Comparison of ENCODE assay signal across 8 mouse cellular contexts in the genomic region with DNA sequence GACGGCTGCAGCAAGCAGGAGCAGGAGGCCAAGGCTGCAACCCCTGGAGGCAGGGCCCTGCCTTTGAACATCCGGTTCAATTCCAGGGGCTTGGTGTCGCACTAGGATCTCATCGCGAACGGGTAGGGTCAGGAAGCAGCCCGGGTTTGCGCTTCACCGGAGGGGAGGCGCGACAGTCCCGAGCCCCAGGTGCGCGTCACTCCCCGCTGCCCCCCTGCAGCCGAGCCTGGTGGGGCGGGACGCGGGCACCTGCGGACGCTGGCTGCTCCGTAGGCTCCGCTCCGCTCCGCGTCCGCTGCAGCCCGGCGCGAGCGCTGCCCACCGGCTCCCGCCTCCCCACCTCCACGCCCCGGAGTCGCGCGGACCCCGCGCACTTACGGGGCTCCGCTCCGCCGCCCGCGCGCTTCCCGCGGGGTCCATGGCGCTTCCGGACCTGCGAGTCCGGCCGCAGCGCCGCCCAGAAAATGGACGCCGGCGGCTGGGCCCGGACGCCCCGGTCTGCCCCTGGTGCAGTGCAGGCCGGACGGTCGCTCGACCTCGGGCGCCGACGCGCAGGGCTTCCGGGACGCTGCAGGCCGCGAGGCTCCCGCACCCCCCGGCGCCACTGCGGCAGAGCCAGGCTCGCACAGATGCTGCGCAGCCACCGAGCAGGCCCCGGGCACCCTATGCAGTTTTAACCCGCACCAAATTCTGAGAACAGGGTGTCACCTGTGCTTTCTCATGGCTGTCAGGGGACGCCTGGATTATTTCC. TPM values are rescaled to one million over a fixed set of nuclear protein-coding genes. Genes with fewer than 3 reads are reported as not detected.
DNase-seq lines count a peak whose midpoint lies in the region; ATAC-seq and TF ChIP-seq lines count a peak whose summit lies in the region.

No protein-coding gene starts in this region.

- peak; percentile 37; the same call in 1 of the 2 replicates for TF ChIP-seq POLR2A in cerebellum, adult 2 months (IDR thresholded peaks at IDR 0.05; ENCODE audit: borderline replicate concordance, insufficient read depth, low read length)
- peak; percentile 37; the same call in 1 of the 2 replicates for TF ChIP-seq POLR2A in limb, embryonic 14.5 days (IDR thresholded peaks at IDR 0.05; ENCODE audit: borderline replicate concordance, extremely low read depth, insufficient read depth, insufficient read length)

- H3K4me1 ChIP-seq in cerebellum, adult 2 months (ENCODE audit: control insufficient read depth, insufficient read depth, low read length), result peaks cover 5% of the 10 kb centered on the region; the same call in 1 of the 2 replicates
- H3K4me1 ChIP-seq in forebrain, postnatal 0 days (ENCODE audit: insufficient read depth), result 0 out of 2 replicates have a peak, but pooled peaks cover 13% of the 10 kb centered on the region
- peaks cover 17% of the 10 kb centered on the region for H3K4me1 ChIP-seq in hindbrain, embryonic 12.5 days
- H3K4me1 ChIP-seq in limb, embryonic 14.5 days (ENCODE audit: control insufficient read depth, insufficient read depth, low read length), result peaks cover 20% of the 10 kb centered on the region
- H3K4me1 ChIP-seq in midbrain, embryonic 14.5 days (ENCODE audit: control insufficient read depth, insufficient read depth, low read length), result peaks cover 11% of the 10 kb centered on the region

- ATAC-seq in frontal cortex, adult (ENCODE audit: low TSS enrichment), result peak; percentile 63
- ATAC-seq in forebrain, postnatal 0 days, result peak; percentile 88
- ATAC-seq in hindbrain, embryonic 12.5 days (ENCODE audit: low FRiP score), result peak; percentile 88
- peak; percentile 83 for ATAC-seq in limb, embryonic 14.5 days (ENCODE audit: low FRiP score, low read depth)
- peak; percentile 78 for ATAC-seq in midbrain, embryonic 14.5 days (ENCODE audit: low FRiP score, low TSS enrichment)

- H3K36me3 ChIP-seq in forebrain, postnatal 0 days (ENCODE audit: insufficient read depth), result no peaks in the 10 kb centered on the region; the same call in 1 of the 2 replicates
- no peaks in the 10 kb centered on the region for H3K36me3 ChIP-seq in hindbrain, embryonic 12.5 days
- no peaks in the 10 kb centered on the region; the same call in 1 of the 2 replicates for H3K36me3 ChIP-seq in limb, embryonic 14.5 days (ENCODE audit: control insufficient read depth, insufficient read depth, low read length)
- H3K36me3 ChIP-seq in midbrain, embryonic 14.5 days (ENCODE audit: control insufficient read depth, insufficient read depth, low read length), result 0 out of 2 replicates have a peak, but pooled peaks cover 5% of the 10 kb centered on the region

- no peaks in the 10 kb centered on the region for H3K27me3 ChIP-seq in cerebellum, adult 2 months (ENCODE audit: control insufficient read depth, insufficient read depth, low read length)
- H3K27me3 ChIP-seq in forebrain, postnatal 0 days (ENCODE audit: insufficient read depth, low read length), result no peaks in the 10 kb centered on the region
- H3K27me3 ChIP-seq in hindbrain, embryonic 12.5 days, result no peaks in the 10 kb centered on the region
- H3K27me3 ChIP-seq in limb, embryonic 14.5 days (ENCODE audit: control insufficient read depth, insufficient read depth, low read length), result no peaks in the 10 kb centered on the region
- H3K27me3 ChIP-seq in midbrain, embryonic 14.5 days (ENCODE audit: control insufficient read depth, insufficient read depth, low read length), result no peaks in the 10 kb centered on the region

- peak overlapping the region; percentile 90 for H3K27ac ChIP-seq in cerebellum, adult 2 months (ENCODE audit: insufficient read depth, low read length)
- peak overlapping the region; percentile 93 for H3K27ac ChIP-seq in forebrain, postnatal 0 days (ENCODE audit: low read depth, low read length)
- H3K27ac ChIP-seq in hindbrain, embryonic 12.5 days, result peak overlapping the region; percentile 96
- peak overlapping the region; percentile 85 for H3K27ac ChIP-seq in limb, embryonic 14.5 days (replicated peaks; ENCODE audit: low read depth, low read length)
- H3K27ac ChIP-seq in midbrain, embryonic 14.5 days (replicated peaks; ENCODE audit: low read depth, low read length), result peak overlapping the region; percentile 95

- H3K4me2 ChIP-seq in forebrain, postnatal 0 days (ENCODE audit: low read depth), result peak overlapping the region; percentile 88
- peak overlapping the region; percentile 67 for H3K4me2 ChIP-seq in hindbrain, embryonic 12.5 days (replicated peaks)
- peak overlapping the region; percentile 67 for H3K4me2 ChIP-seq in limb, embryonic 14.5 days (replicated peaks; ENCODE audit: low read depth, low read length, severe bottlenecking)
- H3K4me2 ChIP-seq in midbrain, embryonic 14.5 days (ENCODE audit: low read length), result peak overlapping the region; percentile 80

- peak overlapping the region; percentile 86 for H3K4me3 ChIP-seq in cerebellum, adult 2 months (replicated peaks; ENCODE audit: insufficient read depth, low read depth, low read length)
- H3K4me3 ChIP-seq in forebrain, postnatal 0 days (ENCODE audit: low read depth, low read length), result peak overlapping the region; percentile 76
- peak overlapping the region; percentile 86 for H3K4me3 ChIP-seq in hindbrain, embryonic 12.5 days
- H3K4me3 ChIP-seq in limb, embryonic 14.5 days (replicated peaks; ENCODE audit: low read length), result peak overlapping the region; percentile 79
- H3K4me3 ChIP-seq in midbrain, embryonic 14.5 days (replicated peaks; ENCODE audit: low read depth, low read length), result peak overlapping the region; percentile 74

- no peaks in the 10 kb centered on the region for H3K9me3 ChIP-seq in forebrain, postnatal 0 days (ENCODE audit: low read length)
- no peaks in the 10 kb centered on the region for H3K9me3 ChIP-seq in hindbrain, embryonic 12.5 days (replicated peaks)
- H3K9me3 ChIP-seq in limb, embryonic 14.5 days (ENCODE audit: control insufficient read depth, low read length), result no peaks in the 10 kb centered on the region
- no peaks in the 10 kb centered on the region for H3K9me3 ChIP-seq in midbrain, embryonic 14.5 days (ENCODE audit: control insufficient read depth, low read length)

- H3K9ac ChIP-seq in forebrain, postnatal 0 days, result peak overlapping the region; percentile 97
- peak overlapping the region; percentile 92 for H3K9ac ChIP-seq in hindbrain, embryonic 12.5 days
- H3K9ac ChIP-seq in limb, embryonic 14.5 days (ENCODE audit: low read depth, low read length, severe bottlenecking), result peak overlapping the region; percentile 97
- H3K9ac ChIP-seq in midbrain, embryonic 14.5 days (replicated peaks; ENCODE audit: low read length), result peak overlapping the region; percentile 97

- under 1% methylated on average over 85 of the region's 85 CpGs for WGBS in cerebellum, adult 2 months
- 3% methylated on average over 82 of the region's 85 CpGs for WGBS in forebrain, postnatal 0 days
- WGBS in hindbrain, embryonic 12.5 days, result under 1% methylated on average over 62 of the region's 85 CpGs
- WGBS in limb, embryonic 14.5 days, result under 1% methylated on average over 79 of the region's 85 CpGs
- WGBS in midbrain, embryonic 14.5 days, result under 1% methylated on average over 85 of the region's 85 CpGs

- no peak for DNase-seq in frontal cortex, adult 2 months (ENCODE audit: extremely low spot score in 1 of 2, low spot score in 1 of 2)
- peak; percentile 81 to 86 for DNase-seq in cerebellum, adult 2 months
- DNase-seq in forebrain, postnatal 0 days, result peak; percentile 70
- no peak for DNase-seq in limb, embryonic 14.5 days (ENCODE audit: low spot score)
- peak; percentile 80 for DNase-seq in midbrain, embryonic 14.5 days
- DNase-seq in spleen, postnatal 36 days (ENCODE audit: low spot score in 2 of 2), result peak; percentile 74 to 77

- no peak for TF ChIP-seq CTCF in cerebellum, adult 2 months (IDR thresholded peaks at IDR 0.05; ENCODE audit: borderline replicate concordance, insufficient read depth, low read depth, low read length)
- no peak for TF ChIP-seq CTCF in forebrain, postnatal 0 days (IDR thresholded peaks at IDR 0.05; ENCODE audit: low read depth)

RNA-seq across cellular contexts. Expression of gene Zbtb38, which starts 33.0 kb away (rescaled TPM):
- polyA plus RNA-seq in frontal cortex, adult 2 months (2012; rRNA removed), result 19.0 and 20.5 TPM in 2 replicates
- polyA plus RNA-seq in cerebellum, adult 2 months (2012; rRNA removed), result 19.2 and 21.5 TPM in 2 replicates
- 57.6 and 68.3 TPM in 2 replicates for total RNA-seq in forebrain, postnatal 0 days (2014; rRNA removed)
- polyA plus RNA-seq in forebrain, postnatal 0 days (2015; fragmentation: Nextera tagmentation; extraction: Ambion mirVana), result 31.8 and 44.2 TPM in 2 replicates
- 18.0 and 20.0 TPM in 2 replicates for polyA plus RNA-seq in hindbrain, embryonic 12.5 days (2016; fragmentation: Nextera tagmentation; extraction: Ambion mirVana)
- 2.8 and 3.8 TPM in 2 replicates for polyA plus RNA-seq in limb, embryonic 14.5 days (2012; rRNA removed)
- 14.9 and 16.8 TPM in 2 replicates for polyA plus RNA-seq in limb, embryonic 14.5 days (2014; fragmentation: Nextera tagmentation; extraction: Ambion mirVana)
- polyA plus RNA-seq in midbrain, embryonic 14.5 days (2014; fragmentation: Nextera tagmentation; extraction: Ambion mirVana), result 50.5 and 55.1 TPM in 2 replicates

Comparison
In these comparisons a context has a peak if more than half of its experiments do, and no peak if none do; other contexts are left out.
1. DNase-seq: peak in cerebellum, adult 2 months (2 of 2), forebrain, postnatal 0 days (single experiment), midbrain, embryonic 14.5 days (single experiment) and spleen, postnatal 36 days (2 of 2); none in frontal cortex, adult 2 months (0 of 2) and limb, embryonic 14.5 days (single experiment).
2. Peak in every context shown above with its lines, with median percentiles within 50 percentile points of each other: ATAC-seq, H3K27ac ChIP-seq, H3K4me3 ChIP-seq, H3K4me2 ChIP-seq and H3K9ac ChIP-seq.